Mouse (Mus musculus) kidney, postnatal 14 days (tissue): Measurements from ENCODE around the gene Armc5.

ENCODE experiments used
- DNase-seq: peaks from one replicate; pipeline ENCODE4 v3.0.0; 2022; ENCODE audit warnings: mixed read lengths

Gene Armc5

DNA sequence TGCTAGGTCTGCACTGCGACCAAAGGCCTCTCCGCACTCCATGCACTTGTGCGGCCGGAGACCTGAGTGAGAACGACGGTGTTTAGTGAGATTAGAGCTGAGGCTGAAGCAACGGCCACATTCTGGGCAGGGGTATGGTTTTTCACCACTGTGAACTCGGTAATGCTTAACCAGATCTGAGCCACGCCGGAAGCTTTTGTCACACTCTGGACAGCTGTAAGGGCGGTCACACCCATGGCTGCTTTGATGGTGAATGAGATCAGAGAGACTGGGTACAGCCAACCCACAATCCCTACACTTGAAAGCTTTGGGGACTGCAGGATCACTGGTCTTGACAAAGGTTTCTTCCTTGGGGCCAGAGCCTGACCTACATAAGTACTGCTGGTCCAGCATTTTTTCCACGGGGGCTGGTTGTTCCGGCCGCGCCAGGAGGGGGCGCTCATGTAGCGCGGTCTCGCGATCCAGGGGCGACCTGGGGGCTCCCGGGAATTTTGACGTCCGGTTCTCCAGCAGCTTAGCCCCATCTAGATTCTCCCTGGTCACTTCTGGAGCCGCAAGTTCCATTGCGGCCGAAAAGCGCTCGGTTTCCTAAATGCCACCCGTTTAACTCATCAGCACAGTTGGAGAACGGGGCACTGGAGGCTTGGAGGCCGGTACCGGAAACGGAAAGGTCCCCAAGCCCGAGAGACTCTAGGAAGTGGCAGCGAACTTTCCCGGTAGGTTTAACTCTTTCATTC, at the start of gene Armc5:
Armc5 (plus strand) TSS at position 487 of the 737 bp plus-strand sequence.
- peak; percentile 91 for DNase-seq

DNA sequence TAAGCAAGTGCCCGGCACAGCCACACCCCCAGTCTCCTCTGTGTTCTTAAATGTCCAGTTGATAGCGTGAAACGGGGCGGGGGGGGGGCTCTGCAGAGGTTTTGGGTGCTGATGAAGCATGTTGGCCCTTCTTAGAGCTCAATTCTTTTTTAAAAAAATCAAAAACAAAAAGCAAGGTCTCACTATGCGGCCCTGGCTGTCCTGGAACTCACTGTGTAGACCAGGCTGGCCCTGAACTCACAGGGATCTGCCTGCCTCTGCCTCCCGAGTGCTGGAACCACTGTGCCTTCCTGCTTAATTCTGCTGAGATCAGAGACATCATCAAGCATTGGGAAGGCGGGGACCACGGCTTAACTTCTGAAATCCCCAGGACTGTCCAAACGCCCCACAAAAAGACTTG, 35.5 kb upstream of the Armc5 start:
- DNase-seq = no peak

DNA sequence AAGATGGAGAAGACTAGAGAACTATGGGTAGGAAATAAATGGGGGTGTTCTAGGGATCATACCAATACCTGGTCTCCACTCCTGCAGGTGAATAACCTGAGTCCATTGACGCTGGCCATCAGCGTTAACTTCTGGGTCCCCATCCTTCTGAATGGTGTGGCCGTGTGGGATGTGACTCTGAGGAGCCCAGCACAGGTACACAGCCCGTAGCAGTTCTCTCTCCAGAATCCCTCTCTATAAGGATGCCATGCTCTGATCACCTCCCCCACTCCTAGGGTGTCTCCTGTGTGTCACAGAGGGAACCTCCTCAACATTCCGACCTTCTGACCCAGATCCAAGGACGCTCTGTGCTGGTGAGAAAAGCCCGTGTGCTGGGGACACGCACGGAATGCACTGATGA, 34.1 kb upstream of the Armc5 start:
- no peak for DNase-seq

DNA sequence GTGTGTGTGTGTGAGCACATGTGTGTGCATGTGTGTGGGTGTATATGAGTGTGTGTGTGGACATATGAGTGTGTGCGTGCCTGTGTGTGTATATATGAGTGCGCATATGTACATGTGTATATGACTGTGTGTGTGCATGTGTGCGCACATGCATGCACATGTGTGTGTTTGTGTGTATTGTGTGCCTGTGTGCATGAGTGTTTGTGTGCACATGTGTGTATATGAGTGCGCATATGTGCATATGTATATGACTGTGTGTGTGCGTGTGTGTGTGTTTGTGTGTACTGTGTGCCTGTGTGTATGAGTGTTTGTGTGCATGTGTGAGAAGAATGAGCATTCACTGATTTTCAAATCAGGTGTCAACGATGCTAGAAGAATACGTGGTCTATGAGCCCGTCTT, 33.0 kb upstream of the Armc5 start:
- no peak for DNase-seq

DNA sequence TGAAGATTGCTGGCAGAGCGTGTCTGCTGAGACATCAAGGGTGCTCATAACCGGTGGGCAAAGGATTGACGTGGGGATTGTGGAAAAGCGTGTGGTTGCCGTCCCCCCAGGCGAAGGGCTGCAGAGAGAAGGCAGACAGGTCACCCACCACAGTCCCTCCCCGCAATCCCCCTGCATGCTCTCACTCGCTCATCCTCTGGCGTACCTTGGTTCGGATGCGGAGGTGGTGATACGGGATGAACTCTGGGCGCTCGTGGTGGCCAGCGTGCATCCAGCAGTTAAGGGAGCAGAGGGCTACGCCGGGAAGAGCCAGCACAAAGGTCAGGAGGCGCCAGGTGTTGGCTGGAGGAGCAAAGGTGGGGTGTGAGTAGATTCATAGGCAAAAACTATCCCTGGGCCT, 31.4 kb upstream of the Armc5 start:
- no peak for DNase-seq

DNA sequence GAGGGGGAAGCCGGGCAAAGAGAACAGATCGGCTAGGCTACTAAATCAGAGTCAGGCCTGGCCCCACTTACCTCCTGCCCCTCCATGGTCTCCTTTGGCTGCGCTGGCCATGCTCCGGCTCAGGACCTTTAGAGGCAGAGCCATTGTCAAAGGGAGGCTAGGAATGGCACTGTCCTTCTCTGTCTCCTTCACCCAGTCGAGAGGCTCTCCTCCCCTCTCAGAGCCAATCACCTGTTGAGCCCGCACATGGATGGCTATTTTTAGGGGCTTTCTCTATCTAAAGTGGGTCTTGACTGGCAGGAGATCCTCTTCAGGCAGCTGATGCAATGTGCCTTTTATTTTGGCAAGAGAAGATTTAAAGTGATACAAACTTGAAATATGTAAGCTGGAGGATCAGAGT, 31.0 kb upstream of the Armc5 start, which contains the start of gene Cox6a2:
Cox6a2 (minus strand) TSS at position 236 of the 400 bp plus-strand sequence.
- DNase-seq = no peak

DNA sequence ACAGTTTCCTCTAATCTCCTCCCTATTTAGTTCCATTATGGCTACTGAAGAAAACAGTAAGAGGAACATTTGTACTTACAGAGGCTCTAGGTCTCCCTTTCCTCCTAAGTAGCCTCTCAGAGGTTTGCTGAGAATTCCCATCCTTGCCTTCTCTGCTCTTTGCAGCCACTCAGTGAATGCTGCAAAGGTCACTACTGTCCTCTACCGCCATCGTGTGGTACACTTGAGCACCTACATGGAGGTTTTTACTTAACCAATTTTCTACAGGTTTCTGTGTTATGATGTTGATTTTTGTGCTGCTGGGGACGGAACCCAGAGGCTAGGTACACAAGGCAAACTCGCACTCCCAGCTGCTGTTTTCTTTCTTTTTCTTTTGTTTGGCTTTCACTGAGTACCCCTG, 29.0 kb upstream of the Armc5 start:
- DNase-seq = peak; percentile 64

DNA sequence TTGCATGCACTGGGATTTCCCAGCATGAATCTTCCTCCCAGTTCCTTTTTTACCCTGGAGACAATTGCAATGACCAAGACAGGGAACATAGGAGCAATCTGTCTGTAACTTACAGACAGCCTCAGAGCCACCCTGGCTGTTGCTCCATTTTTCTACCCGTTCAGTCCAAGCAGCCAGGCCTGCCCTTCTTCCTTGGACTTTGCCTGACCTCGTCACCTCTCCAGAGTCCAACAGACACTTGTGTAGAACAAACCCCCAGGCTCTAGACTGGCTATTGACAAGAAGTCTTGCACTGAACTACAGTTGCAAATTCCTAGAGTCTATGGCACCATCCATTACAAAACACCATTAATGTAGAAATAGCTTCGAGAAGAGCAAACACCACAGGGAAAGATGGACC, 27.3 kb upstream of the Armc5 start:
- peak; percentile 14 for DNase-seq

DNA sequence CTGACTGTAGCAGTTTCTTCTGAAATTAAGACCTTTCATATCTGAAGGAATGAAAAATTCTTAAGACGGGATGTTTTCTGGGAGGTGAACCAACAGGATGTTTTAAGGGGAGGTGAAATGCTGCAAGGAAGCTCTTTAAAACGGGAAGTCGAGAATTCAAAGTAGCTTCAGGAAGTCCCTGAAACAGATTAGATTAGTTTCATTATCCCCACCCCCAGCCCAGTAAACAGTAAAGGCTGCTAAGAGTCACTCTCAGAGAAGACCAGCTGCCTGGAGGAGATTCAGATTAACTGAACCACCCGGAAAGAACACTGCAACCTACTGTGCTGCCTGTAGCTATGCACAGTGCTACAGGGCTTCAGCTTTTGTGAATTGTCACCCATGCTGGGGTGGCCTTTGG, 17.2 kb upstream of the Armc5 start:
- no peak for DNase-seq

DNA sequence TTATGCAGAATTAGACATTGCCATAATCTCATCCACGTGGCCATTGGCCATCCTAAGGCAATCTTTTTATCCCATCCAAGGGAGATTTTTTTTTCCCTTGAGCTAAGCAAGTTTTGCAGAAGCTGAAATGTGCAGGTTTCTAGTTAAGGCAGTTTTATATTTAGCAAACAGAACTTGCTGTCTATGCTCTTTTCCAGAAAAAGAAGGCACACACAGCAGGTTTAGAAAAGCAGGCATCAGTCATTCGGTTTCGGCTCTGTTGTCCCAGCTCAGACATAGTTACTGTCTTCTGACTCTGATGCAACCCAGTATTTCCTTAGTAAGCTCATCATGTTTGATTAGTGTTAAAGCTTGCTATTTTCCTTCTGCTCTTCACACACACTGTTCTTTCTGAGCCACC, 16.2 kb upstream of the Armc5 start:
- no peak for DNase-seq

DNA sequence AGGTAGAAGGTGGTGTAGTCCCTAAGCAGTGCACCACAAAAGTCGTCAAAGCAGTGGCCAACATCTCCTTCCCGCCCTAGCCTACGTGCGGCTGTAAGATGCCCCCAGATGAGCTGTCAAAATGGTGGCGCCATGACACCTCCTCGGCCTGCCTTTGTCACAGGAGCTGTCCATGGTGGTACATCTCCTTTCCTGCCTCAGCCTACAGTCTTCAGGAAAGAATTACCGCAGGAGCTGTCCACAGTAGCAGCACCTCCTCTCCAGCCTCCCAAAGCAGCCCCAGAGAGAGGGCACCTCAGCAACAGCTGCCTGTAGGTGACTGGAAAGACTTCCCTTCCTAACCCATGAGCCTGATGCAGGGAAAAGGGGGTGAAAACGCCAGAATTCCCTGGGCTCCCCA, 5.4 kb upstream of the Armc5 start:
- DNase-seq = no peak

DNA sequence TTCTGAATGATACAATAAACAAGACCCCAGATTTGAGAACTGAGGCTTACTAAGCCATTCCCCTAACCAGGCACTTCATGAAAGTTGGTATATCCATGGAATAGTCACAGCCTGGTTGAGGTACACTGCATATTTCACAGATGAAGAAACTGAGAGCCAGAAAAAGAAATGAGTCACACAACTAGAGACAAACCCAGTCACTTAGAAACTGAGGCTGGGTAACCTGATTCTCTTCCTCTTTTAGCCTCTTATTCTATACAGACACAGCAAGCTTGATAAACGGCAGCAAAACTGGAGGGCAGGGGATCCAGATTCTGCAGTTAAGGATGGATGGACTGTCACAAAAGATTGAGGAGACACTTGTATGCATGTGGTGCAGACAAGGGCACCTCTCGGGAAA, 2.3 kb upstream of the Armc5 start:
- no peak for DNase-seq

DNA sequence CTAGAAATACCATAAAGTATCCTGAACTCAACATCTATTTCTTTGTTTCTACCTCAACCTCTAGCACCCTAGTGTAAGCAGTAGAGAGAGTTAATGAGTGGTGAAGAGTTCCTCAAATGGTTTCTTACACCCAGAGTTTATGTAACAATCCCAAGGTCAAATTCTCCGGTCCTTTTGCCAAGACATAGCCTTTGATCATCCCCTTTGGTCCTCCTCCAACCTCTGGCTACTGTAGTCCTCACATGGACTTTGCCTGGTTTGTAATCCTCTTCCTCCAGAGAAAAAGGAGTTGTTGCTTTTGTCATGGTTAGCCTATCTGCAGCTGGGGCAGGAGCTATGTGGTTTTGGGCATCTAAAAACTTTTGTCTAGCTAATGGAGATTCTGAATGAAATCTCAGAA, 1.7 kb upstream of the Armc5 start:
- DNase-seq = peak; percentile 72

DNA sequence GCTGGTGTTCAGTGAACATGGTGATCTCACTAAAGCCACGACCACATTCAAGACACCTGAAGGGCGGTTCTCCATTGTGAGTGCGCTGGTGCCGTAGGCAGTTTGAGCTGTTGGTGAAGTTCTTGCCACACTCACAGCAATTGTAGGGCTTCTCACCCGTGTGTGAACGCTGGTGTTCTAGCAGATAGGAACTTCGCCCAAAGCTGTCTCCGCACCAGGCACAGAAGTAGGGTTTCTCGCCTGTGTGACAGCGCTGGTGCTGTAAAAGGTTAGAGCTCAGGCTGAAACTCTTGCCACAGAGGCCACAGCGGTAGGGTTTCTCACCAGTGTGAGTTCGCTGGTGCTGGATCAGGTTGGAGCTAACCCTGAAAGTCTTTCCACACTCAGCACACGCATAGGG, 716 bp upstream of the Armc5 start:
- no peak for DNase-seq

DNA sequence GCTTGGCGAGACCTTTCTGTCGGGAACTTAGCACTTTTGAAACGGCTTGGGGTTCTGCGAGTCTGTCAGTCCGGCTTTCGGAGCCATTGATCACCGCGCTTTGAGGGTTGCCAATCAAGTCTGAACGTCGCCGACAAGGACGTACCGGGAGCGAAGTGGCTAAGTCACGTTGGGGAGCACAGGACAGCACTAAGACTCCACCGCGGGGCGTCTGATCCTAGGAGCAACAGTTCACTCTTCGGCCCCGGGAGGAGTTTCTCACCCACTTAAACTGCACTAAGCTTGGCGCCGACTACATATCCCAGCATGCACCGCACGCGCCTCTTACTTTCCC, 418 bp downstream of the Armc5 start:
- DNase-seq = no peak

DNA sequence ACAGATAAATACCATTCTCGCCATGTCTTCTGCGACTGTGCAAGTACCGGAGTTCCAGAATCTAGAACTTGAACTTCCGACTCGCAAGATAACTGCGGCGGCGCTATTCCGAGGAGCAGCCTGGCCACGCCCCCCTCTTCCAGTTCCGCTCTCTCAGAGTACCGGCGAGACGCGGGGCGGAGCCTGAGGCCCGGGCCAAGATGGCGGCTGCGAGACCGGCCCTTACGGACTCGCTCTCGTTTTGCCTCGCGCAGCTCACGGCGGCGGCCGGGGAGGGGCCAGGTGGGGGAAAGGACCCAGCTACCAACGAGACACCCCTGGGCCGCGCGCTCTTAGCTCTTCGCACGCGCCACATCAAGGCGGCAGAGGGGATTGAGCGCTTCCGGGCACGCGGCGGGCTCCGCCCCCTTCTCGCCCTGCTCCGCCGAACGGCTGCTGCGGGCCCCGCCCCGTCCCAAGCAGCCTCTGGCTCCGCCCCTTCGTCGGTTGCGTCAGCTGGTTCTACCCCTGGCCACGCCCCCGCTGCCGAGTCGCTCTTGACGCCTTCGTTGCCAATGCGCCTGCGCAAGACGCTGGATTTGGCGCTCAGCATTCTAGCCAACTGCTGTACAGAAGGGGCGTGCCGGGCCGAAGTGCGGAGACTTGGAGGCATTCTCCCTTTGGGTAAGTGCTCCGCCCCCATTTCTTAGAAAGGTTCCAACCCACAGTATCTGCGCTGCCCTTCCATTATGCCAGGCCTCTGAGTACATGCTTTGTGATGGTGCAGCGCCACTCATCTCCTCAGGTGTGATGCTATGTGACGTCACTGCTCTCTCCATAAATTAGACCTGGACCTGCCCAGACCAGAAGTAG, 1.0 kb downstream of the Armc5 start, which contains the start of gene 9130023H24Rik:
9130023H24Rik (minus strand) TSS at position 105 of the 852 bp plus-strand sequence.
- DNase-seq = peak; percentile 100

DNA sequence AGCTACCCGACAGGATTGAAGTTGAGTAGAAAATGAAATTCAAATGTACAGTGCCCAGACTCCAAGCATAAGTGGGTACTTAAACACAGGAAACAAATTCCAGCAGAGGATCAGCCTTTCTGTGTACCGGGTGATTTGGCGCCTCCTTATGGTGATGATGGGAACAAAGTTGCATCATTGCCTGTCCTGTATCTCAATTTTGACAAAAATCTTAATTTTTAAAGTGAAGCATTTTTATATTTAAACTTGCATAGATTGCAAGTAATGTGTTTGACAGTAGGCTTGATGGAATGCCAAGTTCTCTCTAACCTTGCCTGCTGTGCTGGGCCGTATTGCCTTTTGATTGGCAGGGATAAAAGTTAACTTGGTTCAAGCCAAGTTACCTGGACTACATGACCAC, 1.8 kb downstream of the Armc5 start:
- peak; percentile 44 for DNase-seq

DNA sequence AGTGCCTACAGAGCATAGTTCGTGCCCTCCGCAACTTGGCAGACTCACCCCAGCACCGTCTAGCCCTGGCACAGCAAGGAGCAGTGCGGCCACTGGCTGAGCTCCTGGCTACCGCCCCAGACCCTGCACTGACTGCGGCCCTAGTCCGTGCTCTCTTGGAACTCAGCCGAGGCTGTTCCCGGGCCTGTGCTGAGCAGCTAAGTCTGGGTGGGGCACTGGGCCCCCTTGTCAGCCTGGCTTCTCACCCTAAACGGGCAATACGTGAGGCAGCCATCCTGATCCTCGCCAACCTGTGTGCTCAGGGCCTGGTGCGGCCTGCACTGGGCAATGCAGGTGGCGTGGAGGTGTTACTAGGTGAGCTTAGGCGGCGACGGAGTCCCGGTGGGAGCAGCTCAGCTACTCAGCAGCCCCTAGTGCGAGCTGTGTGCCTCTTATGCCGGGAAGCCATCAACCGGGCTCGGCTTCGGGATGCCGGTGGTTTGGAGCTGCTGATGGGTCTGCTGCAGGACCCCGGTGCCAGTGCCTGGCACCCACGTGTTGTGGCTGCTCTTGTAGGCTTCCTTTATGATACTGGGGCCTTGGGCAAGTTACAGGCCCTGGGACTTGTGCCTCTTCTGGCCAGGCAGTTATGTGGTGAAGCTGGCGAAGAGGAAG, 3.1 kb downstream of the Armc5 start:
- no peak for DNase-seq

DNA sequence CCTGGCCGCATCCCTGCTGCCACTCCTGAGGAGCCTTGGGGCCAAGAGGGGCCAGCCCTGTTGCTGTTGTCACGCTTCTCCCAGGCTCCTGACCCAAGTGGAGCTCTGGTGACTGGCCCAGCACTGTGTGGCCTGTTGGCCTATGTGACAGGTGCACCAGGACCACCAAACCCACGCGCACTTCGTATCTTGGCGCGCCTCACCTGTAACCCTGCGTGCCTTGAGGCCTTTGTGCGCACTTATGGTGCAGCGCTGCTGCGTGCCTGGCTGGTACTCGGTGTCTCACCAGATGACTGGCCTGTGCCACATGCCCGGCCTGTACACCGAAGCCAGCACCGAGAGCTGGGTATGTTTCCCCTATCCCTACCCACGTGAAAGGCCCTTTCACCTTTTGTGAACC, 5.2 kb downstream of the Armc5 start:
- DNase-seq = no peak

DNA sequence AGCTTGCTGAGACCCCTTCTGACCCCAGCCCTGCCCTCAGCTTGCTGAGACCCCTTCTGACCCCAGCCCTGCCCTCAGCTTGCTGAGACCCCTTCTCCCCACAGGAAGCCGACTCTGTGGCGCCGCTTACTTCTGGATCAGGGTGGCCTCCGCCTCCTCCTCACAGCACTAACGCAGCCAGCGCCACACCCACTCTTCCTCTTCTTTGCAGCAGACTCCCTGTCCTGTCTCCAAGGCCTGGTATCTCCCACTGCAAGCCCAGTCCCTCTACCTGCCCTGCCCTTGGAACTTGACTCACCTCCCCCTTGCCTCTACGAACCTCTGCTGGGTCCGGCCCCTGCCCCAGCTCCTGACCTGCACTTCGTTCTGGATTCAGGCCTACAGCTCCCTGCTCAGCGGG, 6.8 kb downstream of the Armc5 start:
- DNase-seq = no peak

DNA sequence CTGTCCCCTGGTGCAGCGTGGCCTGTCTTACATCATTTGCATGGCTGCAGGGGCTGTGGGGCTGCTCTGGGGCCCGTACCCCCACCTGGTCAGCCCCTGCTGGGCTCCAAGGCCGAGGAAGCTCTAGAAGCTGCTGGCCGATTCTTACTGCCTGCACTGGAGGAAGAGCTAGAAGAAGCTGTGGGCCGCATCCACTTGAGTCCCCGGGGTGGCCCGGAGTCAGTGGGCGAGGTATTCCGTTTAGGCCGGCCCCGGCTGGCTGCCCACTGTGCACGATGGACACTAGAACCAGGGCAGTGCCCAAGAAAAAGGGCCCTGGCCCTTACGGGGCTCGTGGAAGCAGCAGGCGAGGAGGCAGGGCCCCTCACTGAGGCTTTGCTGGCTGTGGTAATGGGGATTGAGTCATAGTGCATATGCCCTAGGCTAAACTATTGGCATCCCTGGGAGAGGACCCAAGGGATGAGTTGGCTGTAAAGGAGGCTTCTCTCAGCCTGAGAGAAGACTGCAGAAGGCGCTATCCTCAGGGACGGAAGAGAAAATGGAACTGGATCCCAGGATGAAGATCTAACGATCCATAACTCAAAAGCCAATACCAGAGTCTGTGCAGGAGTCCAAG, 7.4 kb downstream of the Armc5 start:
- DNase-seq = no peak

DNA sequence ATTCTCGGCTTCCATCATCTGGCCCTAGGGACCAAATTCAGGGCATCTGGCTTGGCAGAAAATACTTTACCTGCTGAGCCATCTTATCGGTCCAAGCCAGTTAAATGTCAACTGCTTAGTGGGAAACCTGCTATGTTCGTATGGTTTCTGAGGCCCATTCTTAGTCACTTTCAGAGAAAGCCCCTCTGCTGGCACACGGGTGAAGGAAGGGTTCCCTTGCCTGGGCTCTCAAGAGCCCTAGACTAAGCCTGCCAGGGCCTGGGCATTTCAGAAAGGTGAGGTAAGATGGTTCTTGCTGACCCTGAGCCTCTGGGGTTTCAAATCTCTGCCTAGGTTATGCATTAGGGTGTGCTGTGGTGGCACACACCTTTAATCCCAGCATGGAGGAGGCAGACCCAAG, 8.4 kb downstream of the Armc5 start:
- no peak for DNase-seq
